25 mouse cellular contexts compared by ENCODE assay signal in genomic region chr4:133853630-133854029, GRCm38 (mm10). TPM values are rescaled to one million over a fixed set of nuclear protein-coding genes. Genes with fewer than 3 reads are reported as not detected.
A peak's percentile ranks its signal among the peaks of the same experiment; 100 is the strongest.
DNase-seq lines count a peak whose midpoint lies in the region; ATAC-seq lines count a peak whose summit lies in the region.
"Had no signal": no experiment of that assay in that cellular context is flagged by ENCODE, and none has a peak within 500 bp of the region (broad histone marks: within the 10 kb centered on the region; RNA-seq: fewer than 3 reads in every experiment).

No protein-coding gene starts in this region.

- peak; percentile 82; the same call in 1 of the 2 replicates for ATAC-seq in frontal cortex, adult (ENCODE audit: low TSS enrichment)
- ATAC-seq in limb, embryonic 12.5 days (ENCODE audit: insufficient number of reproducible peaks, insufficient read depth, low FRiP score, low TSS enrichment, low read depth) = no peak
- ATAC-seq: CD4-positive, CD25-positive, alpha-beta regulatory T cell, adult 4 months; intestine, embryonic 16.5 days; liver, postnatal 0 days; lung, postnatal 0 days; midbrain, embryonic 13.5 days had no signal

- no peak overlapping the region for H3K4me3 ChIP-seq in limb, embryonic 12.5 days (replicated peaks)
- no peak overlapping the region for H3K4me3 ChIP-seq in limb, embryonic 10.5 days
- H3K4me3 ChIP-seq: embryonic facial prominence, embryonic 15.5 days; forebrain, embryonic 10.5 days; gastrocnemius, adult 2 months; hindbrain, embryonic 15.5 days; midbrain, embryonic 13.5 days had no signal

- H3K9me3 ChIP-seq in limb, embryonic 12.5 days = no peaks in the 10 kb centered on the region
- no peaks in the 10 kb centered on the region for H3K9me3 ChIP-seq in limb, embryonic 10.5 days (replicated peaks)
- H3K9me3 ChIP-seq: embryonic facial prominence, embryonic 15.5 days; forebrain, embryonic 10.5 days; hindbrain, embryonic 15.5 days; midbrain, embryonic 13.5 days had no signal

- no peaks in the 10 kb centered on the region for H3K27me3 ChIP-seq in limb, embryonic 12.5 days
- no peaks in the 10 kb centered on the region for H3K27me3 ChIP-seq in limb, embryonic 10.5 days (ENCODE audit: low read depth, poor library complexity, severe bottlenecking)
- H3K27me3 ChIP-seq: embryonic facial prominence, embryonic 15.5 days; hindbrain, embryonic 15.5 days; midbrain, embryonic 13.5 days had no signal

- no peak for DNase-seq in frontal cortex, postnatal 14 days (ENCODE audit: low spot score in 2 of 2)
- DNase-seq in limb, embryonic 10.5 days (ENCODE audit: low spot score) = no peak
- peak; percentile 45 to 46 for DNase-seq in right cerebral cortex, adult 2 months (ENCODE audit: low spot score in 2 of 2)
- DNase-seq in right cerebral cortex, postnatal 4 days = no peak
- DNase-seq in right cerebral cortex, postnatal 36 days (ENCODE audit: low spot score in 2 of 2) = peak; percentile 12 to 24
- DNase-seq: adrenal gland, postnatal 14 days; cerebellum, adult 8-10 months; cerebellum, postnatal 36 days; embryo, embryonic 11 days; gastrocnemius, adult 2 months; kidney, adult 9 months; kidney, postnatal 14 days; liver, postnatal 0 days; spleen, adult 18-20 months had no signal

- no peaks in the 10 kb centered on the region for H3K4me1 ChIP-seq in limb, embryonic 12.5 days (replicated peaks)
- 0 out of 2 replicates have a peak, but pooled peaks cover 4% of the 10 kb centered on the region for H3K4me1 ChIP-seq in limb, embryonic 10.5 days
- H3K4me1 ChIP-seq: embryonic facial prominence, embryonic 15.5 days; hindbrain, embryonic 15.5 days had no signal

- H3K27ac ChIP-seq in limb, embryonic 12.5 days = no peak overlapping the region
- H3K27ac ChIP-seq in limb, embryonic 10.5 days = no peak overlapping the region
- H3K27ac ChIP-seq: embryonic facial prominence, embryonic 15.5 days; forebrain, embryonic 10.5 days; gastrocnemius, adult 2 months; hindbrain, embryonic 15.5 days; macrophage; midbrain, embryonic 13.5 days had no signal

- H3K36me3 ChIP-seq in limb, embryonic 12.5 days = peaks cover 49% of the 10 kb centered on the region
- peaks cover 42% of the 10 kb centered on the region for H3K36me3 ChIP-seq in limb, embryonic 10.5 days

- 66% methylated on average over 10 of the region's 10 CpGs for WGBS in limb, embryonic 12.5 days
- 73% methylated on average over 10 of the region's 10 CpGs for WGBS in limb, embryonic 10.5 days

- H3K9ac ChIP-seq in limb, embryonic 12.5 days (replicated peaks) = 0 out of 2 replicates have a peak overlapping the region, but pooled peaks have one; percentile 12
- H3K9ac ChIP-seq: embryonic facial prominence, embryonic 15.5 days; hindbrain, embryonic 15.5 days; liver, postnatal 0 days; midbrain, embryonic 13.5 days had no signal

- no peak overlapping the region for H3K4me2 ChIP-seq in limb, embryonic 12.5 days
- H3K4me2 ChIP-seq: embryonic facial prominence, embryonic 15.5 days; hindbrain, embryonic 15.5 days; liver, embryonic 11.5 days; midbrain, embryonic 13.5 days had no signal

RNA-seq across cellular contexts. Expression of gene Rps6ka1, which starts 34.0 kb away (rescaled TPM):
- polyA plus RNA-seq in limb, embryonic 12.5 days (2016; fragmentation: Nextera tagmentation; extraction: Ambion mirVana) = 47.9 and 50.0 TPM in 2 replicates
- 52.1 and 53.3 TPM in 2 replicates for polyA plus RNA-seq in limb, embryonic 10.5 days (2016; fragmentation: Nextera tagmentation; extraction: Ambion mirVana)

Comparison
In these comparisons a context has a peak if more than half of its experiments do, and no peak if none do; other contexts are left out.
1. DNase-seq: peak in right cerebral cortex, adult 2 months (2 of 2) and right cerebral cortex, postnatal 36 days (2 of 2); none in frontal cortex, postnatal 14 days (0 of 2), limb, embryonic 10.5 days (single experiment) and right cerebral cortex, postnatal 4 days (single experiment).